Mouse (Mus musculus) liver, postnatal 0 days (tissue): ENCODE results near the gene Thg1l.

Experiments used
- CTCF ChIP-seq: sonication (generic); IDR thresholded peaks from 2 replicates; pipeline ENCODE4 v1.5.1; 2016; ENCODE audit warnings: antibody characterized with exemption, low read depth
- EP300 ChIP-seq: IDR thresholded peaks from 2 replicates; pipeline ENCODE4 v1.6.1; 2016; ENCODE audit warnings: antibody characterized with exemption, low read depth, mild to moderate bottlenecking

GRCm38 (mm10) chr11:45960003-45960402 lies 4.7 kb upstream of the Thg1l start:
- peak; percentile 40; the same call in 1 of the 2 replicates for TF ChIP-seq CTCF
- TF ChIP-seq EP300, result no peak
